Mouse (Mus musculus): ENCODE measurements around the gene Gga2.
A peak's percentile ranks its signal among the peaks of the same experiment; 100 is the strongest.

The Gga2 gene

GRCm38 (mm10) chr7:122000396-122000795 lies 20.6 kb downstream of the Gga2 start:
- DNase-seq (ENCODE audit: low spot score) = no peak

GRCm38 (mm10) chr7:121995961-121996360 lies 25.1 kb downstream of the Gga2 start:
- DNase-seq (ENCODE audit: low spot score) = no peak

GRCm38 (mm10) chr7:121981307-121981871 lies 39.6 kb downstream of the Gga2 start, which contains the start of gene Cog7:
TSS of gene Cog7 (minus strand) at chr7:121981711.
- peak; percentile 90 for DNase-seq (ENCODE audit: low spot score)

- DNase-seq (ENCODE audit: low spot score) = peak; percentile 43
Measured at GRCm38 (mm10) chr7:121975031-121975430, 46.0 kb downstream of the Gga2 start.

- DNase-seq (ENCODE audit: low spot score) = no peak
Measured at GRCm38 (mm10) chr7:121971698-121972097, 49.3 kb downstream of the Gga2 start.

- DNase-seq (ENCODE audit: low spot score) = no peak
Measured at GRCm38 (mm10) chr7:121970250-121970649, 50.8 kb downstream of the Gga2 start.

GRCm38 (mm10) chr7:121968816-121969215 lies 52.2 kb downstream of the Gga2 start:
- no peak for DNase-seq (ENCODE audit: low spot score)

GRCm38 (mm10) chr7:121968242-121968641 lies 52.8 kb downstream of the Gga2 start:
- no peak for DNase-seq (ENCODE audit: low spot score)

- no peak for DNase-seq (ENCODE audit: low spot score)
Measured at GRCm38 (mm10) chr7:121966169-121966568, 54.9 kb downstream of the Gga2 start.

GRCm38 (mm10) chr7:121963883-121964398 lies 57.1 kb downstream of the Gga2 start:
- no peak for DNase-seq (ENCODE audit: low spot score)

GRCm38 (mm10) chr7:121962571-121962959 lies 58.5 kb downstream of the Gga2 start:
- no peak for DNase-seq (ENCODE audit: low spot score)

GRCm38 (mm10) chr7:121961913-121962570 lies 59.0 kb downstream of the Gga2 start:
- no peak for DNase-seq (ENCODE audit: low spot score)

GRCm38 (mm10) chr7:121955802-121956201 lies 65.2 kb downstream of the Gga2 start:
- DNase-seq (ENCODE audit: low spot score) = no peak

GRCm38 (mm10) chr7:121954891-121955669 lies 65.9 kb downstream of the Gga2 start:
- no peak for DNase-seq (ENCODE audit: low spot score)

- no peak for DNase-seq (ENCODE audit: low spot score)
Measured at GRCm38 (mm10) chr7:121947513-121947912, 73.5 kb downstream of the Gga2 start.

GRCm38 (mm10) chr7:121946196-121946595 lies 74.8 kb downstream of the Gga2 start:
- DNase-seq (ENCODE audit: low spot score) = no peak

GRCm38 (mm10) chr7:121942371-121942770 lies 78.7 kb downstream of the Gga2 start:
- no peak for DNase-seq (ENCODE audit: low spot score)

- no peak for DNase-seq (ENCODE audit: low spot score)
Measured at GRCm38 (mm10) chr7:121941640-121942039, 79.4 kb downstream of the Gga2 start.

- no peak for DNase-seq (ENCODE audit: low spot score)
Measured at GRCm38 (mm10) chr7:121941016-121941415, 80.0 kb downstream of the Gga2 start.

GRCm38 (mm10) chr7:121939729-121940128 lies 81.3 kb downstream of the Gga2 start:
- DNase-seq (ENCODE audit: low spot score) = no peak

GRCm38 (mm10) chr7:121939244-121939643 lies 81.8 kb downstream of the Gga2 start:
- DNase-seq (ENCODE audit: low spot score) = no peak

- no peak for DNase-seq (ENCODE audit: low spot score)
Measured at GRCm38 (mm10) chr7:121938124-121938891, 82.7 kb downstream of the Gga2 start.
